In genomic region chr15:79162822-79163221, GRCm38 (mm10) we compare ENCODE assay signal across 9 mouse cellular contexts. TPM values are rescaled to one million over a fixed set of nuclear protein-coding genes. Genes with fewer than 3 reads are reported as not detected.
DNase-seq lines count a peak whose midpoint lies in the region; ATAC-seq and TF ChIP-seq lines count a peak whose summit lies in the region.
"Had no signal": no experiment of that assay in that cellular context is flagged by ENCODE, and none has a peak within 500 bp of the region (broad histone marks: within the 10 kb centered on the region; RNA-seq: fewer than 3 reads in every experiment).

No protein-coding gene starts in this region.

- no peaks in the 10 kb centered on the region for H3K4me1 ChIP-seq in kidney, postnatal 0 days (replicated peaks; ENCODE audit: insufficient read depth, low read length)
- H3K4me1 ChIP-seq in ES-E14 (ENCODE audit: control insufficient read depth in 2 of 2, insufficient read depth in 2 of 2, low read length in 2 of 2, poor library complexity in 1 of 2) = peaks cover 0 to 3% of the 10 kb centered on the region in 2 experiments; a peak in 1 of 4 replicates
- peaks cover 29% of the 10 kb centered on the region for H3K4me1 ChIP-seq in embryonic facial prominence, embryonic 13.5 days

- H3K4me3 ChIP-seq in kidney, postnatal 0 days (replicated peaks; ENCODE audit: low read depth, low read length) = no peak overlapping the region
- peak overlapping the region; percentile 38 to 66; a peak in 2 of 4 replicates for H3K4me3 ChIP-seq in ES-E14 (ENCODE audit: insufficient read depth in 1 of 2, low read depth in 1 of 2, low read length in 2 of 2, poor library complexity in 1 of 2, severe bottlenecking in 1 of 2)
- peak overlapping the region; percentile 33 for H3K4me3 ChIP-seq in embryonic facial prominence, embryonic 13.5 days

- H3K4me2 ChIP-seq in kidney, postnatal 0 days (ENCODE audit: low read length) = no peak overlapping the region
- H3K4me2 ChIP-seq in embryonic facial prominence, embryonic 13.5 days = peak overlapping the region; percentile 48

- ATAC-seq in kidney, postnatal 0 days (replicated peaks; ENCODE audit: low FRiP score, low read depth) = no peak
- ATAC-seq in embryonic facial prominence, embryonic 13.5 days (ENCODE audit: insufficient number of reproducible peaks, insufficient read depth, low FRiP score, low TSS enrichment, low read depth) = no peak
- ATAC-seq in erythroid progenitor cell, adult 5-6 weeks (replicated peaks; ENCODE audit: low FRiP score, poor library complexity, severe bottlenecking) = no peak

- 48% methylated on average over 14 of the region's 14 CpGs for WGBS in kidney, postnatal 0 days
- WGBS in embryonic facial prominence, embryonic 13.5 days = 33% methylated on average over 14 of the region's 14 CpGs

- peaks cover 33% of the 10 kb centered on the region for H3K27me3 ChIP-seq in kidney, postnatal 0 days (ENCODE audit: insufficient read depth, low read length)
- H3K27me3 ChIP-seq in embryonic facial prominence, embryonic 13.5 days = peaks cover 81% of the 10 kb centered on the region

- no peaks in the 10 kb centered on the region for H3K9me3 ChIP-seq in kidney, postnatal 0 days (replicated peaks; ENCODE audit: low read length)
- H3K9me3 ChIP-seq in ES-E14 (ENCODE audit: control insufficient read depth, insufficient read depth, low read depth, low read length) = no peaks in the 10 kb centered on the region
- H3K9me3 ChIP-seq in embryonic facial prominence, embryonic 13.5 days = no peaks in the 10 kb centered on the region

- H3K36me3 ChIP-seq in kidney, postnatal 0 days (ENCODE audit: insufficient read depth, low read length) = no peaks in the 10 kb centered on the region
- H3K36me3 ChIP-seq in ES-E14 (ENCODE audit: control insufficient read depth, insufficient read depth, low read length, poor library complexity, severe bottlenecking) = no peaks in the 10 kb centered on the region
- H3K36me3 ChIP-seq in embryonic facial prominence, embryonic 13.5 days = no peaks in the 10 kb centered on the region

- in situ Hi-C loops in ES-E14 (cut with MboI; ENCODE audit: low sequenced_read_pairs in 2 of 2, unreplicated experiment in 2 of 2) = no loop called here

- peak; percentile 46 for TF ChIP-seq CTCF in kidney, postnatal 0 days (IDR thresholded peaks at IDR 0.05; ENCODE audit: low read depth)

- no peak for DNase-seq in kidney, postnatal 0 days (ENCODE audit: low spot score)
- no peak for DNase-seq in kidney, adult 8-10 months
- DNase-seq in ES-E14 (ENCODE audit: low read depth, low spot score) = no peak
- peak; percentile 42 for DNase-seq in neural tube, embryonic 10.5 days (ENCODE audit: extremely low spot score, low spot score)
- no peak for DNase-seq in right cerebral cortex, postnatal 4 days
- DNase-seq in spleen, postnatal 14 days (ENCODE audit: low spot score in 2 of 2) = no peak

- H3K27ac ChIP-seq in kidney, postnatal 0 days = no peak overlapping the region
- no peak overlapping the region for H3K27ac ChIP-seq in ES-E14 (ENCODE audit: insufficient read depth, low read depth, low read length, poor library complexity, severe bottlenecking)
- H3K27ac ChIP-seq in embryonic facial prominence, embryonic 13.5 days = no peak overlapping the region

- H3K9ac ChIP-seq in kidney, postnatal 0 days (ENCODE audit: low read depth, low read length) = no peak overlapping the region
- H3K9ac ChIP-seq in ES-E14 (ENCODE audit: insufficient read depth, low read depth, low read length, poor library complexity, severe bottlenecking) = no peak overlapping the region; the same call in 1 of the 2 replicates
- H3K9ac ChIP-seq in embryonic facial prominence, embryonic 13.5 days = peak overlapping the region; percentile 59

TF ChIP-seq in ES-E14, 5 proteins besides CTCF, POLR2A, EP300 and RAD21:
- TF ChIP-seq CHD2 (IDR thresholded peaks at IDR 0.05; ENCODE audit: low read depth, low read length) (no peak), ZNF384 (IDR thresholded peaks at IDR 0.05; ENCODE audit: low read depth, low read length) (no peak), HCFC1 (IDR thresholded peaks at IDR 0.05; ENCODE audit: borderline replicate concordance, insufficient read depth, low read length) (no peak), MAFK (IDR thresholded peaks at IDR 0.05; ENCODE audit: insufficient read depth, low read depth, low read length) (no peak), ZC3H11A (IDR thresholded peaks at IDR 0.05; ENCODE audit: borderline replicate concordance, low read depth, low read length) (no peak)

RNA-seq across cellular contexts. Expression of gene Sox10, which starts 2.2 kb away (rescaled TPM):
- polyA plus RNA-seq in kidney, postnatal 0 days (2015; fragmentation: Nextera tagmentation; extraction: Ambion mirVana) = 0.23 and 0.25 TPM in 2 replicates
- total RNA-seq in ES-E14 (2012; rRNA removed) = 0.31 and 0.42 TPM in 2 replicates
- polyA plus RNA-seq in embryonic facial prominence, embryonic 13.5 days (2015; fragmentation: Nextera tagmentation; extraction: Ambion mirVana) = 8.0 and 11.6 TPM in 2 replicates
- total RNA-seq in erythroid progenitor cell, adult 5-6 weeks (2015; ENCODE audit: low replicate concordance) = not detected in 2 replicates
- total RNA-seq in erythroid progenitor cell, adult 5-6 weeks (2017; ENCODE audit: low replicate concordance) = not detected in 2 replicates
- total RNA-seq: granulocyte monocyte progenitor cell, adult 5-6 weeks had no signal

RNA-seq across cellular contexts. Expression of gene 1700088E04Rik, which starts 21.8 kb away (rescaled TPM):
- polyA plus RNA-seq in kidney, postnatal 0 days (2015; fragmentation: Nextera tagmentation; extraction: Ambion mirVana) = 12.9 and 15.2 TPM in 2 replicates
- 1.9 and 2.6 TPM in 2 replicates for total RNA-seq in ES-E14 (2012; rRNA removed)
- polyA plus RNA-seq in embryonic facial prominence, embryonic 13.5 days (2015; fragmentation: Nextera tagmentation; extraction: Ambion mirVana) = 9.7 and 10.2 TPM in 2 replicates
- total RNA-seq in erythroid progenitor cell, adult 5-6 weeks (2015; ENCODE audit: low replicate concordance) = not detected in 2 replicates
- not detected in 2 replicates for total RNA-seq in erythroid progenitor cell, adult 5-6 weeks (2017; ENCODE audit: low replicate concordance)
- total RNA-seq: granulocyte monocyte progenitor cell, adult 5-6 weeks had no signal

RNA-seq across cellular contexts. Expression of gene Polr2f, which starts 22.0 kb away (rescaled TPM):
- polyA plus RNA-seq in kidney, postnatal 0 days (2015; fragmentation: Nextera tagmentation; extraction: Ambion mirVana) = 314 and 321 TPM in 2 replicates
- total RNA-seq in ES-E14 (2012; rRNA removed) = 238 and 318 TPM in 2 replicates
- polyA plus RNA-seq in embryonic facial prominence, embryonic 13.5 days (2015; fragmentation: Nextera tagmentation; extraction: Ambion mirVana) = 348 and 353 TPM in 2 replicates
- 15.1 and 32.7 TPM in 2 replicates for total RNA-seq in erythroid progenitor cell, adult 5-6 weeks (2015; ENCODE audit: low replicate concordance)
- total RNA-seq in erythroid progenitor cell, adult 5-6 weeks (2017; ENCODE audit: low replicate concordance) = 17.0 and 20.3 TPM in 2 replicates

RNA-seq across cellular contexts. Expression of gene Micall1, which starts 54.1 kb away (rescaled TPM):
- 5.9 and 6.6 TPM in 2 replicates for polyA plus RNA-seq in kidney, postnatal 0 days (2015; fragmentation: Nextera tagmentation; extraction: Ambion mirVana)
- total RNA-seq in ES-E14 (2012; rRNA removed) = 7.7 and 7.8 TPM in 2 replicates
- polyA plus RNA-seq in embryonic facial prominence, embryonic 13.5 days (2015; fragmentation: Nextera tagmentation; extraction: Ambion mirVana) = 12.8 and 13.8 TPM in 2 replicates
- 0.72 TPM in 1 of 2 replicates, not detected in the other for total RNA-seq in erythroid progenitor cell, adult 5-6 weeks (2015; ENCODE audit: low replicate concordance)
- total RNA-seq in erythroid progenitor cell, adult 5-6 weeks (2017; ENCODE audit: low replicate concordance) = 1.7 and 4.1 TPM in 2 replicates
